Mouse (Mus musculus) heart, adult 9 months (tissue): Measurements from ENCODE around the gene Tmeff2.

ENCODE experiments used
- DNase-seq, 2 experiments: peaks; one replicate each; pipeline ENCODE4 v3.0.0; 2022; ENCODE audit warnings: low spot score in 2 of 2

The Tmeff2 gene

DNA sequence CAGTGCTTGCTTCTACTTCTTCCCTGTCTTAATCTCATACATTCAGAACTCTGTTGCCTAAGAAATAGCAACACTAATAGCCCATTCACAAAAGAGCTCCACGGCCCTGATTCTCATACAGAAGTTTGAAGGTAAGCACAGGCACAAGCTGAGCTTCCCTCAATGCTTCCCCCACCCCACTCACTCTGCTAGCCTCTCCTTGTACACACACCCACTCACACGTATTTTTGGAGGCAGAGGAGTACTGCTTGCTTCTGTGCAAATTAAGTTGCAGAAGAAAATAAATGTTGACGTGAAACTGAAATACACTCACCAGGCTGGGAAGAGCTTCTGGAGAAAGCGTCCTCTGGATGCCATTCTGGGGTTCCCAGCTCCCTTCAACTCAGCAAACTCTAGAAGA, 80.1 kb downstream of the Tmeff2 start:
- DNase-seq, result no peak

- DNase-seq, result no peak
Measured at GRCm38 (mm10) chr1:50981151-50981828, 80.8 kb downstream of the Tmeff2 start.

DNA sequence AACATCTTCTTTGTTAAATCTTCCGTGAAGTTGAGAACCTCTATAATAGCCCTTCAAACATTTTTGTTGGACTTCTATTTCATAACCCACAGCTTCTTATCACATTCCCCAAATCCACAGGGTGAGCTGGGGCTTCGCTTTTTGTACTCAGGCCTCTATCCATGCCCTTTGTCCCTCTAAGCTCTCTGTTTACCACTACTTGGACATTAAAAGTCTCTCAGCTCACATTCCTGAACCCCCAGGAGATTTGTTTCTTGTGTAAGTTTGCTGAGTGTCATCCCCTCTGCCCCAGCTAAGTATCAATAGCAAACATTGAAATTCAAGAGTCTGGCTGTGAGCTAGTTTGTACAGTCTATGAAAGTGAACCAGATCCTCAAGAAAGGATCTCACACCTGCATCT, 90.2 kb downstream of the Tmeff2 start:
- DNase-seq, result no peak

GRCm38 (mm10) chr1:50994505-50994904, 94.1 kb downstream of the Tmeff2 start:
- DNase-seq, result no peak

DNA sequence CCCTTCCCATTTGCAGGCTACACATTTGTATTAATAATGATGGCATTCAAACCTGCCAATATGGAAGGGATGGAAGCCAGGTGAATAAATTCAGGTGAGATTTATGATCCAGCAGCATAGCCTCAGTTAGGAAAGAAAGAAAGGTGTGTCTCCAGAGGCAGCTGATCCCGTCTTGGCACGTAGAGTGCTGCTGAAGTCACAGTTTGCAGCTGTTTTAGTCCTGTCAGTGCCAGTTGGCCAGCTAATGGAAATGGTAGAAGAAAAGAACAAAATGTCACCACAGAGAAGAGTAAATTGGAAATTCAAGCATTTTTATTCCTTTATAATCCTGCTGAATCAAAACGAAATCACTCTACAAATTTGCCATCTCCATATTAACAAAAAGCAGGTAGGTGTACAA, 99.3 kb downstream of the Tmeff2 start:
- DNase-seq, result no peak

- DNase-seq, result no peak
Measured at GRCm38 (mm10) chr1:51008344-51008743, 107.9 kb downstream of the Tmeff2 start.

DNA sequence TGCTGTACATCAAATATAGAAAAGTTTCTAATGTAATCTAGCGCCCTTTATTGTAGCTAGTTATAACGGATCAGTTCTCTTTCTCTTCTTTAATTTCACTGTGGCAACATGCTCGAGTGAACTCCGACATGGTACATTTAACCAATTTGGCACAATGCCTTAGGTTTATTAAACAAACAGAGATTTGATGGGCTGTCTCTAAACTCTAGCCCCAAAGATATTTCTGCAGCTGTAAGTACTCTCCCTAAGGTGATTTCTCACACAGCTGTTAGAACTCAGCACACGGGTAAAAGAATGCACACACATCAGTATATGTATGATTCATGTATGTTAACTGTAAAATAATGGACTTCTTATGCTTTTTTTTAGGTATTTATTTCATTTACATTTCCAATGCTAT, 139.8 kb downstream of the Tmeff2 start:
- DNase-seq, result no peak

DNA sequence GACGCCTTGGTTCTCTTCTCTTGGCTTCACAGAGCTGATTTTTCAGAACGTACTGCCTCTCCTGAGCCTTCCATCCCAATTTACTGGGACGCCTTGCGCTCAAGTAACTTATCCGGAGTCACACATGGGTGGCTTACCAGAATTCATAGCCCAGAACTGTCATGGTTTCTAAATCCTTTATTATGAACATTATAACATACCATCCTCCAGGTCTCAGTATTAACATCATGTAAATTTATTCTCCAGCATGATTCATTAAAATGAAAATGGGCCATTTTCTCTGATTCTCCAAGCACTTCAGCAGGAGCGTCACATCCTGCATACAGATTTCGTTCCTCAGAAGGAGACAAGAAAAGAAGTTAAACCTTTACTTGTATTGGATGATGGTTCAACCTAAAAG, 144.4 kb downstream of the Tmeff2 start:
- DNase-seq, result no peak

DNA sequence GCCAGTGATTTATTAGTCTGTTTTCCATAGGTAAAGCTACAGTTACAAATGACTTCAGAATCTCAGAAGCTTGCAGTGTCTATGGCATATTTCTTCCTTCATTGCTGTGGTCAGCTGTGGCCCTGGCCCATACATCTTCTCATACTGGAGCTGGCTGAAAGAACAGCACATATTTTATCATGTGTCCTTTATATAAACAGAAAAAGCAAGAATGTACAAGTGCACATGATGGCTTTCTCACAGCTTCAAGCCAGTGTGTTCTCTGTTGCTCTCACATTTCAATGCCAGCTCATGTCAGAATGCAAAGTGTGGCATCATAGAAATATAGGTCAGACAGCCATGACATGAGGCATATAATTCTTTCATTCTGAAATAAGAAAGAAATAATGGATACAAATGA, 164.1 kb downstream of the Tmeff2 start:
- DNase-seq, result no peak

GRCm38 (mm10) chr1:51065652-51066051, 165.2 kb downstream of the Tmeff2 start:
- DNase-seq, result no peak

DNA sequence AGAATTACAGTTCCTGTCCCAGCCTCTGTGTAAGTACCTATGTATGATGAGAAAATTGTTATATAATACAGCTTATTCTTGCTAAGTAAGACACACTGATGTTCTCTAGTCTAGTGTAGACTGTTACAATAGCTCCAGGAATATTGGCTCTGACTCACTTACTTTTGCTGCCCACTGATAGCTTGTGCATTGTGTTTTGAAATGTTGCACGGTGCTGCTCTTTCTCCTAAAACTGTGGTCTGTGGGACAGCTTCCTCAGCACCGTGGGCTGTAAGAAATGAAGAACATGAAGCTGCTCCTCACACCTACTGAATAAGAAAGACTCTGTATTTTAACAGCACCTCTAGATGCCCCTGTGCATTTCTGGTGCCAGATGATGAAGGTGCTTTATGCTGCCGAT, 168.4 kb downstream of the Tmeff2 start:
- no peak for DNase-seq

GRCm38 (mm10) chr1:51069288-51069687, 168.8 kb downstream of the Tmeff2 start:
- DNase-seq, result no peak

DNA sequence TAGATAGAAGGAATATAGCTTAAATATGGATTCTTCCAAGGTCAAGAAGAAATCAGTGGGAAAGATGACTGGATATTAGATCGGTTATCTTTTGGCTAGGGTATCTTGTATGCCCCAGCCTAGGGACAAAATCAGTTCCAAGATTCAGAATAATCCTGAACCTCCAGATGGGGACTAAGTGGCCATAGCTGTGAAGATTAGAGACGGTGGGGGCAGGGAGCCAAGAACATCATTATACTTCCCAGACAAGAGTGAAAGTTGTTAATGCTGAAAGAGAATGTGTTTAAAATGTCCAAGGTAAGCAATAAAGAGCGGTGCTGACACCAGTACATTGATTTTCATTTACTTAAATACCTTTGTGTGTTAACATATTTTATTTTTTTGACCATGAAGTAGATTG, 173.6 kb downstream of the Tmeff2 start:
- DNase-seq, result no peak

- no peak for DNase-seq
Measured at GRCm38 (mm10) chr1:51075785-51076771, 175.6 kb downstream of the Tmeff2 start.

GRCm38 (mm10) chr1:51088921-51089320, 188.5 kb downstream of the Tmeff2 start:
- DNase-seq, result no peak

DNA sequence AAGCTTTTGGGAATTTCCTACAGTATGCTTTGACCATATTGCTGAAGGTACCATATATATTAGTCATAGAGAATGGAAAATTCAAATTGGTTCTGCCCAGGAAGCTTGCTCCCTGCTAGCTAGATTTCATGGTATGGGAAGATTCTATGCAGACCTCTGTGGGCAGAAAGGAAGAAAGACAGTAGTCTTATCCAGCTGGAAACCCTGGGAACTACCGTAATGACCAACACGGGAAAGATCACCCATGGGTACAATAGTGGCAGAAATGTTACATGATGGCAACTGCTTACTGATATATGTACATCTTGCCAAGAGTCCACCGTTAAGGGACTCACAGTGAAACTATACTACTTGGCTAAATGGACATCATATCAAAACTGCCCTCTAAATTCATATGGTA, 189.4 kb downstream of the Tmeff2 start:
- DNase-seq, result no peak

DNA sequence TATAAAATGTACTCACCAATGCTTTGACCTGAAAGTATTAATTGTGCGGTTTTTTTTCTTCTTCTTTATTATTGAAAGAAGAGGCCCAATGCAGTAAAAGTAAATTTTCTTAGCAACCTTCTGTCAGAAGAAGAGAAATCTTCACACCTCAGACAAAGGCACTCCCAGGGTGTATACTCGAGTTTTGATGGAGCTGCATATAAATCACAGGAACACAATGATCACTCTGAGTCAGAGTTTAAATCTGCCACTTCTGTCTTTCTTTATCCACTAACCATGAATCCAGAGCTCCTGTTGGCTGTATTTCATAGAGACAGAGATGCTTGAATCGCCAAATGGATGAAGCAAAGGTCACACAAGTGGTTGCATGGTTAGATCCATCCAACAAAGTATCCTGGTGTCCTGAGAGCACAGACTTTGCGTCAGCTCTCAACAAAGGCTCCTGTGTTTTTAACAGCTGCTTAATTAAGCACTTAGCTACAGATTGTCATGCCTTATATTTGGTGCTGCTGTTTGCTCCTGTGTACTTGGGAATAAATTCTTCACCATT, 189.8 kb downstream of the Tmeff2 start:
- DNase-seq, result no peak

DNA sequence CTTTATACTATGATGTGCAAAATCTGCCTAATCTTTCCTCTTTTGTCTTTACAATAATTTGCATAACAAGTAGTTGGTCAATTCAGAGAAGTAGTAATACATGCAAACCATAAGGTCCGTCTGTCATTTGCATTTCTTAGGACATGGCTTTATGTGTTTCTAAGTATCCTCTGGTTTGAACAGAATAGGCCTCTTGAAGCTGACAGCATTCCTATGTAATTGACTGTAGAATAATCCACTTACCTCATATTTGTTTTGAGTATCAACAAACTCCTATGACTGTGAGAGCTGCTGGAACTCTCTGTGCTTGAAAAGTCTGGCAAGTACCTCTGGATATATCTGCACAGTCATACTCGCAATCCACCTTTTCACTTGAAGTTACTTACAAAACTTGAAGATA, 194.3 kb downstream of the Tmeff2 start:
- DNase-seq, result no peak

DNA sequence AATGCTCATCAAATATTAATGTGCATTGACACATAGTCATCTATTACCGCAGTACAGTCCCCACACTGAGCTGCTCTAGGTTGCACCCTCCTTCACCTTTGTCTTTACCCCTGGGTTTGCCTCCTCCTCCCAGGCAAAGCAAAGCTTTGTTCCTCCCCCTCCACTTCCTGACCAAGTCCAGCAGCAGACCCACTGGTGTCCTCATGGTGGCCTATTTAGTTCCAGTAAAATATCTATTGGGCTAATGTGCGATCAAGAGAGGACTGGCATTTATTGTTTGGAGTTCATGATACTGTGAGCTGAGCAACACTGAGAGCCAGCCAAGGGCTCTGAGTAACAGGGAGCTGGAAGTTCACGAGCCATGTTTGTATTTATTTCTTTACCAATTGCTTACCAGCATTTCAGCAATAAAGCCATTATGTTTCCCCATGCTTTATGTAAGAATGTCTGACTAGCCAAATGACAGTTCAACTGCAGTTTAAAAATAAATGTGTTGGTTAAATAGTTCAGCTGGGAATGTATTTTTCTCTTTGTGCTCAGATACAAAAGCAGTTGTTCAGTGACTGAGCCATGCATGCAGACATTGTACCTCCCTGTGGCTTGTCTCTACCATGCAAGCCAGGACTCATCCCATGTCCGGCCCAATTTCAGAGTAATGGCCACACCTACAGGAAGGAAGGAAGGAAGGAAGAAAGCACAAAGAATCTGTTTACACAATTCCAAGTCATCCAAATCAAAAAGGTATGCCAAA, 196.6 kb downstream of the Tmeff2 start:
- DNase-seq, result peak; percentile 11 to 42

GRCm38 (mm10) chr1:51101034-51101590, 200.7 kb downstream of the Tmeff2 start:
- no peak for DNase-seq

DNA sequence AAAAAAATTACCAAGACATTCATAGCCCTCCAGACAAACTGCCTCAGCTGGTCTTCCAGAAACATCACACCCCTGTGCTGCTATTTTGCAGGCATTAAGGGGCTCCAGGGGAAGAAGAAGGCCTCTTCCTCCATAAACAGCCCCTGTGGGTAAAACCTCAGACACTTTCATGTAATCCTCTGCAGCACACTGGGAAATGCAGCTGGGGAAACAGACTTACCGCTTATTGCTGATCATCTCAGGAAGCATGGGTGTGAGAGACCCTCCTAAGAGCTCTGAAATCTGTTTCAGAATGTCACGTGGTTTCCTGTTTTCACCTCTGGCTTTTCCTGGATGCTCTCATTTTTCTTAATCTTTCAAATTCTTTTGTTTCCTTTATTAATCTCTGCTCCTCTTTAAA, 204.3 kb downstream of the Tmeff2 start:
- DNase-seq, result no peak
